Mouse (Mus musculus): ENCODE measurements at regions not wholly inside any gene's neighbourhood (a gene's known extent, or its start where the extent isn't known, plus 50 kb on each side); places are given as distances from the start of the nearest gene placed in this dataset.

DNA sequence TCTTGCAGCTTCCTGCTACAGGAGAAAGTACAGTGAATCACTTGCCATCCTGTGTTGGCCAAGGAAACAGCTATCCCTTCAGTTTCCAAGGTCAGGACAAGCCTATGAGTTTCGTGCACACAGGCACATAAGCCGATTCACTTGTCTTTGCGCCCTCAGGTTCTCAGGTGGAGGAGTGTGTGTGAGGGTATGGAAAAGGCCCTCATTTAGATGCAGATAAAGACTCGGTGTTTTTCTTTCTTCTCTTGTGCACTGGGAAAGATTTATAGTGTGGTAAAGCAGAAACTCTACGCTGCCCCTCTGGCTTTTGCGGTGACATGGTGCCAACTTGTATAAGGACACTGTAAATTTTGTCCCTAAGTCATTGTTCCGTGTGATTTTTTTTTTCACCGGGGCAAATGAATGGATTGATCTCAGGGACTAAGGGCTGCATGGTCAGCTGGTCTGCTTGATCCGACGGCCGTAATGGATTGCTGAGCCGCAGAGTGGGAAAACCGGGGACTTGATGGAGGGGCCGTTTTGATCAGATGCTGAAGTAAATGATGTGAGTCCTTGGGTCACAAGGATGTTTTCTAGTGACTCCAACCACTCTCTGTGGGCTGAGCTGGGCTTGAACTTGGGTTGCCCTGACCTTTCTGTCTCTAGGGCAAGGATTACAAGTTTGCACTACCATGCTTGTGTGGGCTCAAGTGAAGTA, 65.4 kb upstream of the Prickle1 start:
- TF ChIP-seq POLR2A (IDR thresholded peaks at IDR 0.05; ENCODE audit: insufficient read depth, low read length) (no peak), CTCF (IDR thresholded peaks at IDR 0.05; ENCODE audit: low read depth, low read length) (no peak), EP300 (IDR thresholded peaks at IDR 0.05; ENCODE audit: insufficient read depth, low read depth, low read length) (no peak)
